ENCODE assay signal across 8 mouse cellular contexts in the genomic region with DNA sequence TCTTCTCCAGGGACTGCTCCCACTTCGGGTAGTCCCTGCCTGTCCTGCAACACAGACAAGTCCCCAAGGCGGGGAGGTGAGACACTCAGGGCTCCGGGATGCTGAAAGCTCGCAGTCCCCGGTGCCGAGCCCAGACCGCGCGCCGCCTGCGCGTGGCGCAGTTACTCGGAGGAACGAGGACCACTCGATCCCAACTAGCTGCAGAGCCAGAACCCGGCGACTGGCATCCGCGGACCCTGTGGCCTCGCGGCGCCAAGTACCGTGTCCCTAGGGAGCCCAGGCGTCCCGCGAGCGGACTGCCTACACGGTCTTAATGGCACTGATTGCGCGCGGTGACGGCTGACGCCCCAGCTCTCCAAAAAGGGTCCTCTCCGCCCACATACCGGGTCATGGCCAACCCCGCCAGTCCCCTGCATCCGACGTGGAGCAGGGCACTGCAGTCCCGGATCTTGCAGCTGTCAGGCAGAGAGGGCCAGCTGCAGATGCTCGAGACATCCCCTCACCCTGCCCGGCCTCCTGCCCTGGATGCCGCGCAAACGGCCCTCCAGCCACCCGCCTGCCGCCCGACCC. TPM values are rescaled to one million over a fixed set of nuclear protein-coding genes. Genes with fewer than 3 reads are reported as not detected.
DNase-seq lines count a peak whose midpoint lies in the region; ATAC-seq and TF ChIP-seq lines count a peak whose summit lies in the region.

No protein-coding gene starts in this region.

- 1% methylated on average over 48 of the region's 48 CpGs for WGBS in thymus, adult 2 months
- under 1% methylated on average over 48 of the region's 48 CpGs for WGBS in embryonic facial prominence, embryonic 13.5 days
- 1% methylated on average over 48 of the region's 48 CpGs for WGBS in liver, embryonic 12.5 days (ENCODE audit: insufficient replicate concordance)

- H3K4me1 ChIP-seq in thymus, adult 2 months (replicated peaks; ENCODE audit: control insufficient read depth, insufficient read depth, low read length), result no peaks in the 10 kb centered on the region
- peaks cover 18% of the 10 kb centered on the region for H3K4me1 ChIP-seq in embryonic facial prominence, embryonic 13.5 days
- H3K4me1 ChIP-seq in liver, embryonic 12.5 days, result no peaks in the 10 kb centered on the region

- H3K27me3 ChIP-seq in thymus, adult 2 months (ENCODE audit: control insufficient read depth, insufficient read depth, low read length), result no peaks in the 10 kb centered on the region; the same call in 1 of the 2 replicates
- H3K27me3 ChIP-seq in embryonic facial prominence, embryonic 13.5 days, result no peaks in the 10 kb centered on the region
- H3K27me3 ChIP-seq in liver, embryonic 12.5 days (replicated peaks), result peaks cover 60% of the 10 kb centered on the region

- no peaks in the 10 kb centered on the region for H3K9me3 ChIP-seq in embryonic facial prominence, embryonic 13.5 days
- H3K9me3 ChIP-seq in liver, embryonic 12.5 days (replicated peaks), result no peaks in the 10 kb centered on the region

- TF ChIP-seq POLR2A in thymus, adult 2 months (IDR thresholded peaks at IDR 0.05; ENCODE audit: control insufficient read depth, extremely low read depth, insufficient read depth, low read length, poor library complexity), result no peak

- peak; percentile 80 for ATAC-seq in embryonic facial prominence, embryonic 13.5 days (ENCODE audit: insufficient number of reproducible peaks, insufficient read depth, low FRiP score, low TSS enrichment, low read depth)
- peak; percentile 42; the same call in 1 of the 2 replicates for ATAC-seq in liver, embryonic 12.5 days

- no peak overlapping the region for H3K27ac ChIP-seq in thymus, adult 2 months (ENCODE audit: control insufficient read depth, insufficient read depth, low read length)
- H3K27ac ChIP-seq in embryonic facial prominence, embryonic 13.5 days, result peak overlapping the region; percentile 95
- H3K27ac ChIP-seq in liver, embryonic 12.5 days, result no peak overlapping the region

- peak overlapping the region; percentile 11; the same call in 1 of the 2 replicates for H3K4me3 ChIP-seq in thymus, adult 2 months (ENCODE audit: control insufficient read depth, insufficient read depth, low read length)
- peak overlapping the region; percentile 67 for H3K4me3 ChIP-seq in embryonic facial prominence, embryonic 13.5 days
- H3K4me3 ChIP-seq in liver, embryonic 12.5 days, result peak overlapping the region; percentile 52

- no peak for DNase-seq in thymus, adult 2 months
- no peak for DNase-seq in thymus, postnatal 14 days
- peak; percentile 66 for DNase-seq in heart, adult 8-10 months (ENCODE audit: low spot score)
- DNase-seq in kidney, postnatal 10 days, result peak; percentile 78
- peak; percentile 86 for DNase-seq in neural tube, embryonic 10.5 days (ENCODE audit: extremely low spot score, low spot score)
- DNase-seq in natural killer cell, adult 2 months (ENCODE audit: low spot score in 2 of 2), result no peak

- no peak for TF ChIP-seq CTCF in thymus, adult 2 months (IDR thresholded peaks at IDR 0.05; ENCODE audit: borderline replicate concordance, control insufficient read depth, extremely low read depth, insufficient read depth, low read length, poor library complexity)

- H3K36me3 ChIP-seq in thymus, adult 2 months (ENCODE audit: control insufficient read depth, insufficient read depth, low read length), result no peaks in the 10 kb centered on the region
- H3K36me3 ChIP-seq in embryonic facial prominence, embryonic 13.5 days, result peaks cover 7% of the 10 kb centered on the region
- H3K36me3 ChIP-seq in liver, embryonic 12.5 days, result no peaks in the 10 kb centered on the region

- H3K9ac ChIP-seq in embryonic facial prominence, embryonic 13.5 days, result peak overlapping the region; percentile 90
- peak overlapping the region; percentile 31; the same call in 1 of the 2 replicates for H3K9ac ChIP-seq in liver, embryonic 12.5 days

- peak overlapping the region; percentile 86 for H3K4me2 ChIP-seq in embryonic facial prominence, embryonic 13.5 days
- peak overlapping the region; percentile 62 for H3K4me2 ChIP-seq in liver, embryonic 12.5 days

RNA-seq across cellular contexts. Expression of a gene that starts 0.9 kb away (rescaled TPM):
- polyA plus RNA-seq in thymus, adult 2 months (2012; rRNA removed), result 0.06 and 0.08 TPM in 2 replicates
- 0.38 and 0.39 TPM in 2 replicates for polyA plus RNA-seq in embryonic facial prominence, embryonic 13.5 days (2015; fragmentation: Nextera tagmentation; extraction: Ambion mirVana)
- total RNA-seq in heart, adult 8-10 months (2022), result under 1 TPM; 0.09 to 0.14 (median 0.10) TPM
- polyA plus RNA-seq in liver, embryonic 12.5 days (2016; fragmentation: Nextera tagmentation; extraction: Ambion mirVana), result 0.05 TPM in 1 of 2 replicates, not detected in the other

RNA-seq across cellular contexts. Expression of a gene that starts 2.0 kb away (rescaled TPM):
- polyA plus RNA-seq in thymus, adult 2 months (2012; rRNA removed), result 4.4 and 4.5 TPM in 2 replicates
- 19.3 and 24.4 TPM in 2 replicates for polyA plus RNA-seq in embryonic facial prominence, embryonic 13.5 days (2015; fragmentation: Nextera tagmentation; extraction: Ambion mirVana)
- total RNA-seq in heart, adult 8-10 months (2022), result 10 to 100 TPM; 17.4 to 32.9 (median 23.8) TPM
- 2.4 and 2.9 TPM in 2 replicates for polyA plus RNA-seq in liver, embryonic 12.5 days (2016; fragmentation: Nextera tagmentation; extraction: Ambion mirVana)

Comparison
In these comparisons a context has a peak if more than half of its experiments do, and no peak if none do; other contexts are left out.
1. DNase-seq: peak in heart, adult 8-10 months (single experiment), kidney, postnatal 10 days (single experiment) and neural tube, embryonic 10.5 days (single experiment); none in thymus, adult 2 months (single experiment), thymus, postnatal 14 days (single experiment) and natural killer cell, adult 2 months (0 of 2).
2. H3K4me3 ChIP-seq: peak in every context shown above with its lines; median percentile 67 in embryonic facial prominence, embryonic 13.5 days; 52 in liver, embryonic 12.5 days; 11 in thymus, adult 2 months.